Mouse (Mus musculus) stomach, embryonic 16.5 days (tissue): Measurements from ENCODE around the gene Rpl36a-ps1. TPM values are rescaled to one million over a fixed set of nuclear protein-coding genes. Genes with fewer than 3 reads are reported as not detected.

Source experiments
- ATAC-seq: fragments of 200-750 bp; cut with Nextera tagmentation; 2 replicates; pipeline ENCODE4 v1.8.0; 2017; ENCODE audit warnings: moderate number of reproducible peaks, moderate TSS enrichment; ENCODE audit not compliant: insufficient read depth, low FRiP score
- H3K27ac ChIP-seq: fragments of 300-500 bp; sonication (generic); 2 replicates; pipeline ENCODE4 v1.5.1; 2014; ENCODE audit warnings: low read length
- H3K27me3 ChIP-seq: fragments of 300-500 bp; sonication (generic); 2 replicates; pipeline ENCODE4 v1.6.1; 2014; ENCODE audit warnings: low read length, control low read depth, mixed read lengths; ENCODE audit not compliant: control insufficient read depth, insufficient read depth
- H3K36me3 ChIP-seq: fragments of 300-500 bp; sonication (generic); 2 replicates; pipeline ENCODE4 v1.6.1; 2014; ENCODE audit warnings: low read length; ENCODE audit not compliant: control insufficient read depth, insufficient read depth
- H3K4me1 ChIP-seq: fragments of 300-500 bp; sonication (generic); 2 replicates; pipeline ENCODE4 v1.6.1; 2014; ENCODE audit warnings: low read length, control low read depth, mixed read lengths; ENCODE audit not compliant: control insufficient read depth, insufficient read depth
- H3K4me2 ChIP-seq: fragments of 300-500 bp; sonication (generic); 2 replicates; pipeline ENCODE4 v1.6.1; 2014; ENCODE audit warnings: low read depth, low read length, mixed read lengths
- H3K4me3 ChIP-seq: fragments of 300-500 bp; sonication (generic); replicated peaks from 2 replicates; pipeline ENCODE4 v1.5.1; 2014; ENCODE audit warnings: mild to moderate bottlenecking, low read length
- H3K9ac ChIP-seq: fragments of 300-500 bp; sonication (generic); 2 replicates; pipeline ENCODE4 v1.6.1; 2014; ENCODE audit warnings: low read length
- H3K9me3 ChIP-seq: fragments of 300-500 bp; sonication (generic); replicated peaks from 2 replicates; pipeline ENCODE4 v1.6.1; 2016; ENCODE audit warnings: low read length, control low read depth; ENCODE audit not compliant: control insufficient read depth
- WGBS: fragments of 180-500 bp; shearing (Covaris S2); extraction: QIAGEN DNeasy Blood & Tissue Kit; methylation state at CpG from one replicate; pipeline ENCODE4 v1.1.7; 2014; 5-methylcytosine and 5-hydroxymethylcytosine counted together
- polyA plus RNA-seq: library from polyadenylated mRNA; unstranded; fragments of >200 nt; fragmentation: Nextera tagmentation; extraction: Ambion mirVana; gene quantifications from 2 replicates; pipeline ENCODE4 v1.2.1, GENCODE M21; 2015

The Rpl36a-ps1 gene
- polyA plus RNA-seq, 1 experiment from 2014 or later: 0.79 TPM

GRCm38 (mm10) chr14:99029987-99030386 lies 35.9 kb upstream of the Rpl36a-ps1 start:
- H3K4me1 ChIP-seq: no peaks in the 10 kb centered on the region
- 55% methylated on average over 5 of the region's 5 CpGs for WGBS

GRCm38 (mm10) chr14:99022346-99023086 lies 28.4 kb upstream of the Rpl36a-ps1 start:
- Histone ChIP-seq H3K27ac (no peak overlapping the region), H3K9me3 (no peaks in the 10 kb centered on the region), H3K4me2 (peak overlapping the region; percentile 41), H3K4me1 (no peaks in the 10 kb centered on the region), H3K27me3 (no peaks in the 10 kb centered on the region), H3K36me3 (no peaks in the 10 kb centered on the region), H3K9ac (no peak overlapping the region), H3K4me3 (peak overlapping the region; percentile 16; the same call in 1 of the 2 replicates)
- 43% methylated on average over 12 of the region's 12 CpGs for WGBS
- ATAC-seq: no peak

More at GRCm38 (mm10) chr14:99029987-99030386, 35.9 kb upstream of the Rpl36a-ps1 start:
- Histone ChIP-seq H3K9ac (no peak overlapping the region), H3K27me3 (no peaks in the 10 kb centered on the region), H3K4me3 (no peak overlapping the region), H3K9me3 (no peaks in the 10 kb centered on the region), H3K27ac (no peak overlapping the region), H3K36me3 (peaks cover 4% of the 10 kb centered on the region; the same call in 1 of the 2 replicates), H3K4me2 (no peak overlapping the region)
- no peak for ATAC-seq

GRCm38 (mm10) chr14:99019136-99019808 lies 25.2 kb upstream of the Rpl36a-ps1 start:
- Histone ChIP-seq H3K4me3 (no peak overlapping the region), H3K27me3 (no peaks in the 10 kb centered on the region), H3K4me1 (no peaks in the 10 kb centered on the region), H3K4me2 (no peak overlapping the region), H3K27ac (no peak overlapping the region), H3K9ac (no peak overlapping the region), H3K9me3 (no peaks in the 10 kb centered on the region), H3K36me3 (no peaks in the 10 kb centered on the region)
- 33% methylated on average over 10 of the region's 10 CpGs for WGBS
- no peak for ATAC-seq

- Histone ChIP-seq H3K4me3 (no peak overlapping the region), H3K4me2 (no peak overlapping the region), H3K27ac (no peak overlapping the region), H3K9me3 (no peaks in the 10 kb centered on the region), H3K27me3 (no peaks in the 10 kb centered on the region), H3K36me3 (no peaks in the 10 kb centered on the region), H3K4me1 (no peaks in the 10 kb centered on the region), H3K9ac (no peak overlapping the region)
- no peak for ATAC-seq
- WGBS: 63% methylated on average over 7 of the region's 7 CpGs
These were observed 24.6 kb upstream of the Rpl36a-ps1 start for GRCm38 (mm10) chr14:99018691-99019090.

GRCm38 (mm10) chr14:99010920-99011313 lies 16.8 kb upstream of the Rpl36a-ps1 start:
- H3K4me1 ChIP-seq: peaks cover 2% of the 10 kb centered on the region; the same call in 1 of the 2 replicates
- H3K27ac ChIP-seq: no peak overlapping the region
- no peaks in the 10 kb centered on the region for H3K27me3 ChIP-seq
- no peaks in the 10 kb centered on the region for H3K36me3 ChIP-seq
- no peak overlapping the region for H3K4me2 ChIP-seq
- 32% methylated on average over 2 of the region's 2 CpGs for WGBS
- no peak overlapping the region for H3K9ac ChIP-seq
- ATAC-seq: no peak
- H3K9me3 ChIP-seq: no peaks in the 10 kb centered on the region
- no peak overlapping the region for H3K4me3 ChIP-seq

GRCm38 (mm10) chr14:99010224-99010919 lies 16.3 kb upstream of the Rpl36a-ps1 start:
- 47% methylated on average over 8 of the region's 8 CpGs for WGBS
- no peak overlapping the region for H3K9ac ChIP-seq
- H3K27me3 ChIP-seq: no peaks in the 10 kb centered on the region
- ATAC-seq: no peak
- H3K4me1 ChIP-seq: peaks cover 2% of the 10 kb centered on the region; the same call in 1 of the 2 replicates
- H3K9me3 ChIP-seq: no peaks in the 10 kb centered on the region
- no peaks in the 10 kb centered on the region for H3K36me3 ChIP-seq
- H3K4me3 ChIP-seq: no peak overlapping the region
- H3K27ac ChIP-seq: no peak overlapping the region
- no peak overlapping the region for H3K4me2 ChIP-seq

GRCm38 (mm10) chr14:98992482-98992881 lies 1.6 kb downstream of the Rpl36a-ps1 start:
- no peak for ATAC-seq
- WGBS: 85% methylated on average over 2 of the region's 2 CpGs
- Histone ChIP-seq H3K9me3 (no peaks in the 10 kb centered on the region), H3K4me2 (no peak overlapping the region), H3K4me3 (no peak overlapping the region), H3K36me3 (no peaks in the 10 kb centered on the region), H3K9ac (no peak overlapping the region), H3K4me1 (no peaks in the 10 kb centered on the region), H3K27ac (no peak overlapping the region), H3K27me3 (no peaks in the 10 kb centered on the region)

GRCm38 (mm10) chr14:98990636-98991035 lies 3.5 kb downstream of the Rpl36a-ps1 start:
- Histone ChIP-seq H3K27ac (no peak overlapping the region), H3K27me3 (no peaks in the 10 kb centered on the region), H3K9ac (no peak overlapping the region), H3K9me3 (no peaks in the 10 kb centered on the region), H3K4me3 (no peak overlapping the region), H3K4me1 (no peaks in the 10 kb centered on the region), H3K36me3 (no peaks in the 10 kb centered on the region), H3K4me2 (no peak overlapping the region)
- 48% methylated on average over 3 of the region's 3 CpGs for WGBS
- ATAC-seq: no peak

- no peak for ATAC-seq
- Histone ChIP-seq H3K9me3 (no peaks in the 10 kb centered on the region), H3K4me1 (no peaks in the 10 kb centered on the region), H3K36me3 (no peaks in the 10 kb centered on the region), H3K27ac (no peak overlapping the region), H3K9ac (no peak overlapping the region), H3K27me3 (no peaks in the 10 kb centered on the region), H3K4me2 (no peak overlapping the region), H3K4me3 (no peak overlapping the region)
- 41% methylated on average over 3 of the region's 3 CpGs for WGBS
These were observed 4.3 kb downstream of the Rpl36a-ps1 start for GRCm38 (mm10) chr14:98989818-98990217.
